Mouse (Mus musculus): Measurements from ENCODE around the gene Nenf. TPM values are rescaled to one million over a fixed set of nuclear protein-coding genes. Genes with fewer than 3 reads are reported as not detected.

The Nenf gene
- polyA plus RNA-seq, 1 experiment from 2014 or later: 95.3 TPM

GRCm38 (mm10) chr1:191299215-191299942 lies 18.6 kb downstream of the Nenf start:
- no peak overlapping the region for H3K27ac ChIP-seq
- no peak overlapping the region for H3K4me3 ChIP-seq
- H3K27me3 ChIP-seq: no peaks in the 10 kb centered on the region
- no peaks in the 10 kb centered on the region for H3K9me3 ChIP-seq
- ATAC-seq (ENCODE audit: insufficient number of reproducible peaks, insufficient read depth, low FRiP score, low TSS enrichment): no peak
- no peak overlapping the region for H3K9ac ChIP-seq
- WGBS: 52% methylated on average over 11 of the region's 11 CpGs
- H3K4me2 ChIP-seq (replicated peaks): no peak overlapping the region
- no peaks in the 10 kb centered on the region for H3K4me1 ChIP-seq
- H3K36me3 ChIP-seq: no peaks in the 10 kb centered on the region

GRCm38 (mm10) chr1:191298304-191298703 lies 19.7 kb downstream of the Nenf start:
- Histone ChIP-seq H3K27ac (no peak overlapping the region), H3K4me3 (no peak overlapping the region), H3K4me2 (replicated peaks) (no peak overlapping the region), H3K9me3 (no peaks in the 10 kb centered on the region), H3K4me1 (no peaks in the 10 kb centered on the region), H3K27me3 (no peaks in the 10 kb centered on the region), H3K36me3 (no peaks in the 10 kb centered on the region), H3K9ac (no peak overlapping the region)
- 81% methylated on average over 4 of the region's 4 CpGs for WGBS
- no peak for ATAC-seq (ENCODE audit: insufficient number of reproducible peaks, insufficient read depth, low FRiP score, low TSS enrichment)

- H3K27me3 ChIP-seq: no peaks in the 10 kb centered on the region
- no peak for ATAC-seq (ENCODE audit: insufficient number of reproducible peaks, insufficient read depth, low FRiP score, low TSS enrichment)
- H3K27ac ChIP-seq: no peak overlapping the region
- no peak overlapping the region for H3K4me3 ChIP-seq
- no peaks in the 10 kb centered on the region for H3K9me3 ChIP-seq
- H3K4me1 ChIP-seq: no peaks in the 10 kb centered on the region
- H3K36me3 ChIP-seq: no peaks in the 10 kb centered on the region
- no peak overlapping the region for H3K9ac ChIP-seq
- 69% methylated on average over 5 of the region's 5 CpGs for WGBS
- no peak overlapping the region for H3K4me2 ChIP-seq (replicated peaks)
Measured at GRCm38 (mm10) chr1:191296445-191296844, 21.5 kb downstream of the Nenf start.

- H3K27ac ChIP-seq: no peak overlapping the region
- 43% methylated on average over 3 of the region's 3 CpGs for WGBS
- ATAC-seq (ENCODE audit: insufficient number of reproducible peaks, insufficient read depth, low FRiP score, low TSS enrichment): no peak
Measured at GRCm38 (mm10) chr1:191295784-191296183, 22.2 kb downstream of the Nenf start.

GRCm38 (mm10) chr1:191293996-191294795 lies 23.8 kb downstream of the Nenf start:
- H3K27ac ChIP-seq: no peak overlapping the region
- no peak overlapping the region for H3K4me2 ChIP-seq (replicated peaks)
- no peaks in the 10 kb centered on the region for H3K36me3 ChIP-seq
- no peaks in the 10 kb centered on the region for H3K4me1 ChIP-seq
- 65% methylated on average over 9 of the region's 9 CpGs for WGBS
- no peaks in the 10 kb centered on the region for H3K27me3 ChIP-seq
- H3K4me3 ChIP-seq: no peak overlapping the region
- no peak overlapping the region for H3K9ac ChIP-seq
- no peaks in the 10 kb centered on the region for H3K9me3 ChIP-seq
- no peak for ATAC-seq (ENCODE audit: insufficient number of reproducible peaks, insufficient read depth, low FRiP score, low TSS enrichment)

More at GRCm38 (mm10) chr1:191295784-191296183, 22.2 kb downstream of the Nenf start:
- H3K36me3 ChIP-seq: no peaks in the 10 kb centered on the region
- H3K9me3 ChIP-seq: no peaks in the 10 kb centered on the region
- H3K4me3 ChIP-seq: no peak overlapping the region
- no peak overlapping the region for H3K4me2 ChIP-seq (replicated peaks)
- H3K9ac ChIP-seq: no peak overlapping the region
- H3K4me1 ChIP-seq: no peaks in the 10 kb centered on the region
- no peaks in the 10 kb centered on the region for H3K27me3 ChIP-seq

GRCm38 (mm10) chr1:191293051-191293450 lies 24.9 kb downstream of the Nenf start:
- Histone ChIP-seq H3K9ac (no peak overlapping the region), H3K4me2 (replicated peaks) (no peak overlapping the region), H3K4me3 (no peak overlapping the region), H3K9me3 (no peaks in the 10 kb centered on the region), H3K4me1 (no peaks in the 10 kb centered on the region), H3K27ac (no peak overlapping the region), H3K27me3 (no peaks in the 10 kb centered on the region), H3K36me3 (no peaks in the 10 kb centered on the region)
- no peak for ATAC-seq (ENCODE audit: insufficient number of reproducible peaks, insufficient read depth, low FRiP score, low TSS enrichment)
- 88% methylated on average over 2 of the region's 2 CpGs for WGBS

GRCm38 (mm10) chr1:191292348-191292747 lies 25.6 kb downstream of the Nenf start:
- no peak for ATAC-seq (ENCODE audit: insufficient number of reproducible peaks, insufficient read depth, low FRiP score, low TSS enrichment)
- no peak overlapping the region for H3K27ac ChIP-seq
- H3K4me1 ChIP-seq: no peaks in the 10 kb centered on the region
- no peak overlapping the region for H3K4me3 ChIP-seq
- H3K9ac ChIP-seq: no peak overlapping the region
- H3K36me3 ChIP-seq: no peaks in the 10 kb centered on the region
- no peaks in the 10 kb centered on the region for H3K9me3 ChIP-seq
- no peaks in the 10 kb centered on the region for H3K27me3 ChIP-seq
- 74% methylated on average over 5 of the region's 5 CpGs for WGBS
- no peak overlapping the region for H3K4me2 ChIP-seq (replicated peaks)

- H3K9me3 ChIP-seq: no peaks in the 10 kb centered on the region
- H3K27me3 ChIP-seq: no peaks in the 10 kb centered on the region
- no peak for ATAC-seq (ENCODE audit: insufficient number of reproducible peaks, insufficient read depth, low FRiP score, low TSS enrichment)
- WGBS: 31% methylated on average over 8 of the region's 8 CpGs
- H3K36me3 ChIP-seq: no peaks in the 10 kb centered on the region
- H3K4me3 ChIP-seq: no peak overlapping the region
- no peak overlapping the region for H3K27ac ChIP-seq
- no peak overlapping the region for H3K4me2 ChIP-seq (replicated peaks)
- H3K9ac ChIP-seq: no peak overlapping the region
- no peaks in the 10 kb centered on the region for H3K4me1 ChIP-seq
Measured at GRCm38 (mm10) chr1:191288762-191289161, 29.2 kb downstream of the Nenf start.

- H3K27ac ChIP-seq: no peak overlapping the region
- no peak overlapping the region for H3K4me2 ChIP-seq (replicated peaks)
- no peaks in the 10 kb centered on the region for H3K4me1 ChIP-seq
- no peak for ATAC-seq (ENCODE audit: insufficient number of reproducible peaks, insufficient read depth, low FRiP score, low TSS enrichment)
- H3K27me3 ChIP-seq: no peaks in the 10 kb centered on the region
- H3K9ac ChIP-seq: no peak overlapping the region
- no peaks in the 10 kb centered on the region for H3K9me3 ChIP-seq
- WGBS: 88% methylated on average over 8 of the region's 8 CpGs
- no peak overlapping the region for H3K4me3 ChIP-seq
- H3K36me3 ChIP-seq: no peaks in the 10 kb centered on the region
Measured at GRCm38 (mm10) chr1:191284502-191284901, 33.5 kb downstream of the Nenf start.

GRCm38 (mm10) chr1:191283110-191284040 lies 34.6 kb downstream of the Nenf start:
- Histone ChIP-seq H3K27ac (no peak overlapping the region), H3K9ac (no peak overlapping the region), H3K27me3 (no peaks in the 10 kb centered on the region), H3K36me3 (no peaks in the 10 kb centered on the region), H3K4me2 (replicated peaks) (no peak overlapping the region), H3K4me1 (no peaks in the 10 kb centered on the region), H3K4me3 (no peak overlapping the region), H3K9me3 (no peaks in the 10 kb centered on the region)
- 72% methylated on average over 13 of the region's 13 CpGs for WGBS
- no peak for ATAC-seq (ENCODE audit: insufficient number of reproducible peaks, insufficient read depth, low FRiP score, low TSS enrichment)

GRCm38 (mm10) chr1:191282319-191282718 lies 35.7 kb downstream of the Nenf start:
- ATAC-seq (ENCODE audit: insufficient number of reproducible peaks, insufficient read depth, low FRiP score, low TSS enrichment): no peak
- Histone ChIP-seq H3K27ac (no peak overlapping the region), H3K4me1 (no peaks in the 10 kb centered on the region), H3K36me3 (no peaks in the 10 kb centered on the region), H3K27me3 (no peaks in the 10 kb centered on the region), H3K9me3 (no peaks in the 10 kb centered on the region), H3K4me3 (no peak overlapping the region), H3K4me2 (replicated peaks) (no peak overlapping the region), H3K9ac (no peak overlapping the region)
- 89% methylated on average over 1 of the region's 1 CpGs for WGBS

Data from embryonic facial prominence, embryonic 12.5 days (tissue).